Mouse (Mus musculus) heart, embryonic 15.5 days (tissue): Measurements from ENCODE around the gene Cyyr1. TPM values are rescaled to one million over a fixed set of nuclear protein-coding genes. Genes with fewer than 3 reads are reported as not detected.
A peak's percentile ranks its signal among the peaks of the same experiment; 100 is the strongest.
"Not testable (repeated sequence)": the region's sequence is repeated elsewhere in the genome, so short reads cannot be mapped to it uniquely, and the experiment has no call there.

Source experiments
- ATAC-seq: fragments of 200-750 bp; cut with Nextera tagmentation; replicated peaks from 2 replicates; pipeline ENCODE4 v1.8.0; 2017; ENCODE audit warnings: low read depth, moderate TSS enrichment; ENCODE audit not compliant: insufficient number of reproducible peaks, insufficient read depth, low FRiP score
- H3K27ac ChIP-seq: fragments of 300-500 bp; sonication (generic); 2 replicates; pipeline ENCODE4 v1.5.1; 2015; ENCODE audit warnings: mild to moderate bottlenecking, inconsistent platforms
- H3K27me3 ChIP-seq: fragments of 300-500 bp; sonication (generic); 2 replicates; pipeline ENCODE4 v1.6.1; 2015; ENCODE audit warnings: inconsistent platforms
- H3K36me3 ChIP-seq: fragments of 300-500 bp; sonication (generic); 2 replicates; pipeline ENCODE4 v1.6.1; 2015; ENCODE audit warnings: mild to moderate bottlenecking, inconsistent platforms
- H3K4me1 ChIP-seq: fragments of 300-500 bp; sonication (generic); replicated peaks from 2 replicates; pipeline ENCODE4 v1.6.1; 2015; ENCODE audit warnings: inconsistent platforms
- H3K4me2 ChIP-seq: fragments of 300-500 bp; sonication (generic); 2 replicates; pipeline ENCODE4 v1.6.1; 2015; ENCODE audit warnings: inconsistent platforms, mild to moderate bottlenecking, moderate library complexity
- H3K4me3 ChIP-seq: fragments of 300-500 bp; sonication (generic); 2 replicates; pipeline ENCODE4 v1.5.1; 2015; ENCODE audit warnings: mild to moderate bottlenecking, inconsistent platforms
- H3K9ac ChIP-seq: fragments of 300-500 bp; sonication (generic); 2 replicates; pipeline ENCODE4 v1.6.1; 2015; ENCODE audit warnings: mild to moderate bottlenecking, inconsistent platforms
- H3K9me3 ChIP-seq: fragments of 300-500 bp; sonication (generic); replicated peaks from 2 replicates; pipeline ENCODE4 v1.6.1; 2016; ENCODE audit warnings: inconsistent platforms
- WGBS: fragments of 180-500 bp; shearing (Covaris S2); methylation state at CpG from one replicate; pipeline ENCODE4 v1.1.7; 2015; ENCODE audit warnings: mixed read lengths; 5-methylcytosine and 5-hydroxymethylcytosine counted together
- polyA plus RNA-seq: library from polyadenylated mRNA; unstranded; fragments of >200 nt; fragmentation: Nextera tagmentation; extraction: Ambion mirVana; gene quantifications from 2 replicates; pipeline ENCODE4 v1.2.1, GENCODE M21; 2015

The Cyyr1 gene
- polyA plus RNA-seq: 4.7 and 6.2 TPM in 2 replicates

DNA sequence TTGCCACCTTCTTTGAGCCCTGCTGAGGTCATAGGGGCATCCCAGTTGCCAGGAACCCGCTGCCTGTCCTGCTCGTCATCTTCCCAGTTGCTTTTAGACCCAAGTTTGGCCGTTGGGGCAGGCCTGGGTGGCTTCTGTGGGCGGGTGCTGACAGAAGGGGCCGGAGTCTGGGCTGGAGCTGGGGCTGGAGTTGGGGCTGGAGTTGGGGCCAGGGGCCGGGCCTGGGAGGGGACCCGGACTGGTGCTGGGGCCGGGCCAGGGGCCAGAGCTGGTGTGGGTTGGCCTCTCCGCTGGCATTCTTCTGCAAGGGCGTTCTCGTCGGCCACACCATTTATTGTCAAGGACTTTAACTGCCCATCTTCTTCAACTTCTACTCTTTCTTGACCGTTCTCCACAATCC, at the start of gene Cyyr1:
TSS of gene Cyyr1 (minus strand) at position 101 of the 400 bp plus-strand sequence.
- H3K9me3 ChIP-seq, ATAC-seq, H3K9ac ChIP-seq, H3K4me2 ChIP-seq, H3K4me1 ChIP-seq, H3K27ac ChIP-seq, H3K4me3 ChIP-seq, H3K36me3 ChIP-seq, H3K27me3 ChIP-seq: not testable (repeated sequence)
- WGBS: 58% methylated on average over 13 of the region's 13 CpGs

DNA sequence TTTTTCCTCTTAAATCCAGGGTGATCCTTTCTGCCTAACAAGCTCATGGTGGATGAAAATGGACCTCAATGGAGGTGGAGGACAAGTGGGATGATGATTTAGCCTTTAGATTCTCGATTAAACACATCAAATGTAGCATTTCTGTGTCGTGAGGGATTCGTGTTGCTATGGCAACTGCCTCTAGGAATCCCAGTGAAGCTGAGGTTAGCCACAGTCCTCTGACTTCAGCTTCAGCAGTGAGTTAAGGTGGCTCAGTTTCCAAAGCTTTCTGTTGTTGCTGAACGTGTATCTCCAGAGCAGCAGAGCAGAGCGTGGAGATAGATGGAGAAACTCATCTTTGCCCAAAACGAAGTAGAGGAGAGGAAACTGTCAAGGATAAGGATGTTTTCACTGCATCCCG, 35.6 kb upstream of the Cyyr1 start:
- no peak overlapping the region for H3K4me3 ChIP-seq
- no peak overlapping the region for H3K9ac ChIP-seq
- no peak for ATAC-seq
- H3K27me3 ChIP-seq: no peaks in the 10 kb centered on the region
- 78% methylated on average over 7 of the region's 7 CpGs for WGBS
- no peaks in the 10 kb centered on the region for H3K36me3 ChIP-seq
- H3K4me1 ChIP-seq: no peaks in the 10 kb centered on the region
- no peaks in the 10 kb centered on the region; the same call in 1 of the 2 replicates for H3K9me3 ChIP-seq
- H3K4me2 ChIP-seq: no peak overlapping the region
- no peak overlapping the region for H3K27ac ChIP-seq

DNA sequence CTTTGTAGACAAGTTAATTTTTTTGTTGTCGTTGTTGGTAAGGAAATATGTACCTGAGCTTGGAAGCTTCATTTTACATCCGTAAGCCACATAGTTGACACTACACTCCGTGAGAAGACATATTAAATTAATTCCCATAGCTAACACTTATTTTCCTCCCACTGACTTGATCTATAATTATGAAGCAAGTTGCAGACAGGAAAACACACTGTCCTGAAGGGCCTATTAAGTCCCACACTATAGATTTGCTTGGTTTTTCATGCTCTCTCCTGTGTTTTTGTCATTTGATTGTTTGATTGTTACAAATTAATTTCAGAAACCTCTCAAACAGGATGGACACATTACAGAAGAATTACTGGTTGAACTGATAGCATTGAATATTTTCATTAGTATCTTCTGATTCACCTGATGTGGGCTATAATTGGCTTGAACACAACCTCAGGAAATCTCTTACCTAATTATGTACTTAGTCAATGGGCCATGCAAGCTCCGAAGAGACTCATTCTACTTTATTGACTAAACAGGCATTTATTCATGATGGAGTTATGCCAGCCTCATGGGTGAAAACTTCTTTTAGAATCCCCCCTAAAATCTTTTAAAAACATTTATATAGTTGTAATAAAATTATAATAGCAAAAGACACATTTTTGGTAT, 34.5 kb upstream of the Cyyr1 start:
- no peaks in the 10 kb centered on the region for H3K36me3 ChIP-seq
- no peak overlapping the region for H3K27ac ChIP-seq
- H3K4me2 ChIP-seq: no peak overlapping the region
- H3K27me3 ChIP-seq: no peaks in the 10 kb centered on the region
- 87% methylated on average over 4 of the region's 4 CpGs for WGBS
- H3K9me3 ChIP-seq: no peaks in the 10 kb centered on the region; the same call in 1 of the 2 replicates
- ATAC-seq: no peak
- no peak overlapping the region for H3K9ac ChIP-seq
- no peaks in the 10 kb centered on the region for H3K4me1 ChIP-seq
- H3K4me3 ChIP-seq: no peak overlapping the region

DNA sequence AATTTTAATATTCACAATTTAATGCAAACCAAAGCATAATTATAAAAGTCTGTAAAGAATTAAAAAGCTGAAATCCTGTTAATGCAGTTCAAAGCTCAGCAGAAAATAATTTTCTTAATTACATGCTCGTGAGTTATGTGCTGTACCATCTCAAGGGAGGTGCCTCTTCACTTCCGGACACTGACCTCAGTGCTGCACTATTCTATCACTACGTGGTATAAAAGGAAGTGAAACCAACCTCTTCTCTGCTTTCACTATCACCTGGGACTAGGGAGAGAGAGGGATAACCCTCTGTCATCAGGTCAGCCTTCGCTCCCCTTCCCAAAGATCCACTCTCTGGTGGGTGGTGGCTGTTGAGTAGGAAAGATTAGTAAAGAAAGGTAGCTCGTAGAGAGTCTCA, 13.3 kb upstream of the Cyyr1 start:
- Histone ChIP-seq H3K9me3 (no peaks in the 10 kb centered on the region), H3K27ac (no peak overlapping the region), H3K27me3 (no peaks in the 10 kb centered on the region), H3K36me3 (no peaks in the 10 kb centered on the region), H3K4me1 (no peaks in the 10 kb centered on the region), H3K9ac (no peak overlapping the region), H3K4me3 (no peak overlapping the region), H3K4me2 (no peak overlapping the region)
- no peak for ATAC-seq
- 70% methylated on average over 5 of the region's 5 CpGs for WGBS

DNA sequence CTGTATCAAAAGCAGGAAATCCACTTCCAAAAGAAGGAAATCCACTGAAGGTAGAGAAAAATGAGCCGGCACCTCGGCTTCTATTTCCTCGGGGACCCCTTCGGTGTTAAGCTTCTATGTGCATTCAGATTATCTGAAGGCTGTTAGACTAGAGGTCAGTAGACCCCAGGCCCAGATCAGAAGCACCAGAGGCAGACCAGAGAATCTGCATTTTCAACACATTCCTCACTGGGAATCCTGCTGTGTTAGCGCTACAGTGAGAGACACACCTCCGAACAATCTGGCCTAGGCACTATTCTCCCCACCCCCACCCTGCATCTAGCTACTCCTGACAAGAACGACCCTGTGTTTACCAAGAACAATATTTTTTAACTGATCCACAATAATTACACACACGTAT, 641 bp upstream of the Cyyr1 start:
- 42% methylated on average over 8 of the region's 8 CpGs for WGBS
- 0 out of 2 replicates have a peak, but pooled peaks cover 6% of the 10 kb centered on the region for H3K4me1 ChIP-seq
- no peak overlapping the region for H3K27ac ChIP-seq
- no peak overlapping the region for H3K4me2 ChIP-seq
- H3K27me3 ChIP-seq: no peaks in the 10 kb centered on the region
- no peak for ATAC-seq
- H3K9ac ChIP-seq: no peak overlapping the region
- no peaks in the 10 kb centered on the region for H3K36me3 ChIP-seq
- H3K4me3 ChIP-seq: no peak overlapping the region
- no peaks in the 10 kb centered on the region for H3K9me3 ChIP-seq

DNA sequence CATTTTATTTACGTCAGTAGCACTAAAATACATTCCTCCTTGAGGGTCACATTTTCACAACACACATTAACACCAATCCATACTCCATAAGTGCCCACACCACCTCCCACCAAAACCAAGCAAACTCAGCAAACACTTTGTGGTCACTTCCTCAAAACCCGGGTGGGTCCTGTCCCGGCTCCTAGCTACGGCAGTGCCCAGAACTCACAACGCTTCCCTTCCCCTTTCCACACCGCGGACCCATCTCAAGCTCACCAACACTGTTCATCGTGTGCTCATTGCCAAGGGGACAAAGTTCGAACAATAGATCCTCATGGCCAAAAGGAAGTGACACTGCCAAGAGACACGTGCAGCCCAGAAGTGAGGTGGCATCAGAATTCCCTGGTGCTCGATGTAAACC, 1.2 kb downstream of the Cyyr1 start:
- H3K4me2 ChIP-seq, H3K36me3 ChIP-seq, H3K27me3 ChIP-seq, H3K27ac ChIP-seq, ATAC-seq, H3K9ac ChIP-seq, H3K4me1 ChIP-seq, H3K9me3 ChIP-seq, H3K4me3 ChIP-seq: not testable (repeated sequence)
- WGBS: 96% methylated on average over 1 of the region's 11 CpGs

DNA sequence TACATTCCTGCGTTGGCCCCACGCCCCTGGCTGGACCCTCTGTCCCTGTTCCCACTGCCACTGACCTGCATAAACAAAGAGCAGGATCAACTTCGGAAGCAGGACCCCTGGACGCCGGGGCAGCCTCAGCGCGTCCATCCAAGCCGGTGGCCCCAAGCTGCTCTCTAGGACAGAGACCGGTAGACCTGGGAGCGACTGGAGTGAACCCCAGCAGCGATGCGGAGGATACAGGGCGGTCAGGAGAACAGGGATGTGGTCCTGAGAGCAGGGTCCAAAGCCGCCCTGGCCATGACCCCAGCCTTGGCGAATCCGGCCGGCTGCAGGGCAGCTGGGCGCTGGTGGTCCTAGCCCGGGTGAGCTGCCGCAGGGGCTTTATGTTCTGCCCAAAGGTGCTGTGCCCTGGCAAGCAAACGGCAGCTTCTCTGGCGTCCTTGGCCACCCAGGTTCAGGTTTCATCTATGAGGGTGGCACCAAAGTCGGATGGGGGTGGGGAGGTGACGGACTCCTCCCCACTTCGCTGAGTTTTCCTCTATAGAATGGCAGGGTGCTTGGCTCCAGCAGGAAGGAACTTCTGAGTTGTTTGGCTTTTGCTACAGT, 3.1 kb downstream of the Cyyr1 start:
- peak overlapping the region; percentile 60 for H3K9ac ChIP-seq
- peak overlapping the region; percentile 88 for H3K4me2 ChIP-seq
- ATAC-seq: peak; percentile 44; the same call in 1 of the 2 replicates
- no peaks in the 10 kb centered on the region for H3K9me3 ChIP-seq
- peak overlapping the region; percentile 61 for H3K4me3 ChIP-seq
- no peaks in the 10 kb centered on the region for H3K36me3 ChIP-seq
- 1% methylated on average over 25 of the region's 25 CpGs for WGBS
- 0 out of 2 replicates have a peak, but pooled peaks cover 6% of the 10 kb centered on the region for H3K4me1 ChIP-seq
- H3K27ac ChIP-seq: peak overlapping the region; percentile 74
- no peaks in the 10 kb centered on the region for H3K27me3 ChIP-seq

DNA sequence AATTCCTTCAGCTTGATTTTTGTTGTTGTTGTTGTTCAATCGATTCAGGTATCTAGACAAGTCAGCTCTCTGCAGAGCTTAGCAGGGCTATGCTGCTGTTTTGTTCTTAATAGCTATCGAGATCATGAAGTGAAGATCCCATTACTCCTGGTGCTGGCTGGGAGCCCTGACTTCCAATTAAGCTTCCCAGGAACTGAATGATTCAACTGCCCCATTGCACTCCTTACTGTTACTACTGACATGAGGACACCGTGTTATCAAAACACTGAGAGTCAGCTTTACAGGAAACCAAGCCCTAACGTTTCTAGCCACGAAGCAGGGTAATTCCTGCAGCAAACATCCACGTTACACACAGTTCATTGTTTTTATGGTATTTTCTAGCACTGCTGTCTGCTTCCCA, 6.7 kb downstream of the Cyyr1 start:
- no peak overlapping the region for H3K4me3 ChIP-seq
- no peak overlapping the region for H3K4me2 ChIP-seq
- H3K9me3 ChIP-seq: no peaks in the 10 kb centered on the region
- no peaks in the 10 kb centered on the region for H3K36me3 ChIP-seq
- no peaks in the 10 kb centered on the region for H3K27me3 ChIP-seq
- H3K9ac ChIP-seq: no peak overlapping the region
- WGBS: 51% methylated on average over 6 of the region's 6 CpGs
- no peak for ATAC-seq
- peak overlapping the region; percentile 16; the same call in 1 of the 2 replicates for H3K27ac ChIP-seq
- H3K4me1 ChIP-seq: 0 out of 2 replicates have a peak, but pooled peaks cover 6% of the 10 kb centered on the region

DNA sequence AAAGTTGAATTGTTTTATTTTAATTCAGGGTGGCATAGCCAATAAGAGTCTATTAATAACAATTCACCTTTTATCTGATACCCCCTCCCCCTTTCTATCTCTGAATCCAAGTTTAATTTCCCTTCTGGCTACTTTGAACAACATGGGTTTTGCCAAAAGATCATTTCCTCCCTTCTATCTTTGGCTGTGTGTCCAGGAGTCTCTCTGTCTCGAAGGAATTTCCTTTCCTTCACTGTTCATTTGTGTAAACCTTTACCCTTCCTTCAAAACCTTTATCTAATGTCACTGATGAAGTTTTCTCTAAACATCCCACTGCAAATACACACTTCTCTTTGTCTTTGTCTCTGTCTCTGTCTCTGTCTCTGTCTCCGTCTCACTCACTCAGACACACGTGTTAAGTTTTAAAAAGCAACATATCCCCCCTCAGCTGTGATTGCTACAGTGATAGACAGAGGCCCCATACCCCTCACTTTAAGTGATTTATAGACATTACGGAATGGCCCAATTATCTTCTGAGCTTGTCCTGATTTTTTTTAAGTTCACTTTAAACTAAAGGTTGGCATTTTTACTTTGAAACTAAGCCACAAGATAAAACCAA, 11.4 kb downstream of the Cyyr1 start:
- H3K9me3 ChIP-seq: no peaks in the 10 kb centered on the region
- ATAC-seq: 0 out of 2 replicates have a peak, but pooled peaks have one; percentile 27
- H3K36me3 ChIP-seq: no peaks in the 10 kb centered on the region
- H3K9ac ChIP-seq: no peak overlapping the region
- H3K4me2 ChIP-seq: no peak overlapping the region
- H3K27ac ChIP-seq: no peak overlapping the region
- no peaks in the 10 kb centered on the region for H3K4me1 ChIP-seq
- 47% methylated on average over 4 of the region's 4 CpGs for WGBS
- H3K4me3 ChIP-seq: no peak overlapping the region
- no peaks in the 10 kb centered on the region for H3K27me3 ChIP-seq

DNA sequence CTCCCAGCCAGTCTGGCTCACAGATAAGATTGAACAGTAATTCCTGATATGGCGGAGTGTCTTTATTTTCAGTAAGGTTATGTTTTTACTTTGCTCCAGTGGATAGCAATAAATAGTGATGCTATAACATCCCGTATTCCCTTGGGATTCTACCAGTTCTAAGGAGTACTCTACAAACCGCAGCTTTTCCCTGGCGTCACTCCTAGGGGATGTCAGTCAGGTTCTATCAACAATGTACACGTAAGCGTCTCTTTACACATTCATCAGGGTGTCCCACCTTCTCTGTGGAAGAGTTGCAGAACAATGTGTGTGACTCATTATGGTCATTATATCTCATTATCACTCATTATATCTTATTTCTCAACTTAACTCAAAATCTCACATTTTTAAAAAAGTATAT, 12.2 kb downstream of the Cyyr1 start:
- 79% methylated on average over 6 of the region's 6 CpGs for WGBS
- no peak overlapping the region for H3K9ac ChIP-seq
- H3K4me3 ChIP-seq: no peak overlapping the region
- H3K4me1 ChIP-seq: no peaks in the 10 kb centered on the region
- H3K36me3 ChIP-seq: no peaks in the 10 kb centered on the region
- no peaks in the 10 kb centered on the region for H3K27me3 ChIP-seq
- no peak overlapping the region for H3K27ac ChIP-seq
- H3K4me2 ChIP-seq: no peak overlapping the region
- ATAC-seq: no peak
- no peaks in the 10 kb centered on the region for H3K9me3 ChIP-seq

DNA sequence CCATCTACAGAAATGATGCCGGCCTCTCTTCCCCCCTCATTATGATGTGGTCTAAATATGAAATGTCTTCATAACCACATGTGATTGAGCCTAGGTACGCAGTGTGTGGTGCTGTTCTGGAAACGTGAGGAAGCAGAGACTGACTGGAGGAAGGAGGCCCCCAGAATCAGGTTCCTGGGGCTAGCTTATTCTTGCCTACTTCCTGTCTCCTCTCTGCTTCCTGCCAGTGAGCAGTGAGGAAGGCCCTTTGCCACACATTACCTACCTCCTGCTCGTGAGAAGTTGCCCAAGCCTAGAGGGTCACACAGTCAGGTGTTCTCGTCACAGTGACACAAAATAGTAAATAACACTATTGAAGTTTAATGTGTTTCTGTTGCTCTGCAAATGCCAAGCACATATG, 14.8 kb downstream of the Cyyr1 start:
- H3K4me3 ChIP-seq: no peak overlapping the region
- no peak overlapping the region for H3K27ac ChIP-seq
- H3K27me3 ChIP-seq: no peaks in the 10 kb centered on the region
- H3K4me2 ChIP-seq: no peak overlapping the region
- 62% methylated on average over 5 of the region's 5 CpGs for WGBS
- no peak overlapping the region for H3K9ac ChIP-seq
- no peaks in the 10 kb centered on the region for H3K9me3 ChIP-seq
- ATAC-seq: no peak
- H3K36me3 ChIP-seq: no peaks in the 10 kb centered on the region
- H3K4me1 ChIP-seq: no peaks in the 10 kb centered on the region
